Mouse (Mus musculus) CD4-positive, CD25-positive, alpha-beta regulatory T cell, adult 4 months (primary cell): Measurements from ENCODE around the gene Mxd4. TPM values are rescaled to one million over a fixed set of nuclear protein-coding genes. Genes with fewer than 3 reads are reported as not detected.
A peak's percentile ranks its signal among the peaks of the same experiment; 100 is the strongest.

Experiments used
- ATAC-seq: one replicate; pipeline ENCODE4 v1.8.0; 2017
- polyA plus RNA-seq, 2 experiments: library from polyadenylated mRNA; unstranded; fragments of 100-300 nt; shearing (Covaris generic); gene quantifications; one replicate each; pipeline ENCODE4 v1.2.1; 2017

Gene Mxd4
- polyA plus RNA-seq, 2 experiments from 2014 or later = 128 to 166 TPM

GRCm38 (mm10) chr5:34168950-34169891 lies 18.3 kb downstream of the Mxd4 start, which contains the start of the genes Poln and Haus3:
TSS of gene Poln (minus strand) at chr5:34169448.
TSS of gene Haus3 (minus strand) at chr5:34169527.
- ATAC-seq = peak; percentile 89

GRCm38 (mm10) chr5:34167857-34168256 lies 19.7 kb downstream of the Mxd4 start:
- no peak for ATAC-seq

- no peak for ATAC-seq
These were observed 21.7 kb downstream of the Mxd4 start for GRCm38 (mm10) chr5:34165793-34166192.

DNA sequence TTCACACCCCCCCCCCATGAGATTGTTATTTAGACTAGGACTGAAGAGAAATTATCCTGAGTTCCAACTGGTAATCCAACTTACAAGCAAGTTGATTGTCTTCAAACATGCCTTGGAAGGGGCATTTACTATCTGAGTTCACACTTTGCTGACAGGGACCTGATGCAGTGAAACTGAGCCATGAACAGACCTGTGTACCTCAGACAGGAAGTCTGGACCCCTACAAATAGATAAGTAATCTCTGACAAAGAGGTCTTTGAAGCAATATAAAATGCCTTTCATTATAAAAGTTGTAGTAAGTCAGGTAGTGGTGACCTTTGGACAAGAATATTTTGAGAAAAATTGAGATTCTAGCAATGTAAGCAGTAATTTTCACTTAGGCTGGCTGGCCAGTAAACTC lies 39.0 kb downstream of the Mxd4 start:
- no peak for ATAC-seq

DNA sequence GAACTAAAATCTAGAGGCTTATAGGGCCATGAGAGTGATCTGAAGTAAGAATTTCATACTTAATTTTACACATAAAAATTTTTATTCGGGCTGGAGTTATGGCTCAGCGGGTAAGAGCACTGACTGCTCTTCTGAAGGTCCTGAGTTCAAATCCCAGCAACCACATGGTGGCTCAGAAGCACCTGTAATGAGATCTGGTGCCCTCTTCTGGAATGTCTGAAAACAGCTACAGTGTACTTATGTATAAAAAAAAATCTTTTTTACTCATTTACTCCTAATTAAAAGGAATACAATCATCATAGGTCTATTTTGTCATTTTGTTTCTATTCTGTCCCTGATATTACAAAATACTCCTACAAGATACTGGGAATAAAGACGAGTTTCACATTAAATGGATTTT lies 40.0 kb downstream of the Mxd4 start:
- ATAC-seq = no peak

GRCm38 (mm10) chr5:34139751-34140150 lies 47.8 kb downstream of the Mxd4 start:
- peak; percentile 75 for ATAC-seq

GRCm38 (mm10) chr5:34132731-34133130 lies 54.8 kb downstream of the Mxd4 start:
- ATAC-seq = no peak

- ATAC-seq = no peak
These were observed 63.4 kb downstream of the Mxd4 start for GRCm38 (mm10) chr5:34124131-34124530.

Other genes starting within 250 kb of the Mxd4 start
- not detected for gene Gm1673, start 204.3 kb downstream of the Mxd4 start, polyA plus RNA-seq
- not detected for gene Nat8l, start 191.7 kb downstream of the Mxd4 start, polyA plus RNA-seq
- gene Poln, start 18.3 kb downstream of the Mxd4 start, polyA plus RNA-seq = 1 to 10 TPM in 1 of 2 experiments, under 1 TPM in 1; 0.77 to 3.5 TPM
- 10 to 100 TPM; 80.1 to 90.0 TPM for gene Haus3, start 18.2 kb downstream of the Mxd4 start, polyA plus RNA-seq
- gene Zfyve28, start 100.7 kb upstream of the Mxd4 start, polyA plus RNA-seq = 1 to 10 TPM; 4.4 to 4.5 TPM
- gene Cfap99, start 100.9 kb upstream of the Mxd4 start, polyA plus RNA-seq = not detected
- 100 to 1,000 TPM; 105 to 132 TPM for gene Rnf4, start 148.6 kb upstream of the Mxd4 start, polyA plus RNA-seq
- 10 to 100 TPM; 16.5 to 18.3 TPM for gene Fam193a, start 182.2 kb upstream of the Mxd4 start, polyA plus RNA-seq